Mouse (Mus musculus) heart, embryonic 10.5 days (tissue): ENCODE results near the gene Pdzk1ip1. TPM values are rescaled to one million over a fixed set of nuclear protein-coding genes. Genes with fewer than 3 reads are reported as not detected.
A peak's percentile ranks its signal among the peaks of the same experiment; 100 is the strongest.

Experiments used
- DNase-seq: peaks from one replicate; pipeline ENCODE4 v3.0.0-alpha.2; 2017; ENCODE audit warnings: low spot score
- H3K27ac ChIP-seq: fragments of 300-500 bp; sonication (generic); 2 replicates; pipeline ENCODE4 v1.5.1; 2016; ENCODE audit warnings: mild to moderate bottlenecking
- H3K27me3 ChIP-seq: fragments of 300-500 bp; sonication (generic); 2 replicates; pipeline ENCODE4 v1.6.1; 2016; ENCODE audit warnings: mild to moderate bottlenecking; ENCODE audit not compliant: poor library complexity, insufficient read depth, severe bottlenecking
- H3K36me3 ChIP-seq: fragments of 300-500 bp; sonication (generic); 2 replicates; pipeline ENCODE4 v1.6.1; 2016; ENCODE audit warnings: mild to moderate bottlenecking, moderate library complexity
- H3K4me1 ChIP-seq: fragments of 300-500 bp; sonication (generic); 2 replicates; pipeline ENCODE4 v1.6.1; 2016; ENCODE audit warnings: mild to moderate bottlenecking
- H3K4me3 ChIP-seq: fragments of 300-500 bp; sonication (generic); 2 replicates; pipeline ENCODE4 v1.5.1; 2016; ENCODE audit warnings: mild to moderate bottlenecking, moderate library complexity
- H3K9me3 ChIP-seq: fragments of 300-500 bp; sonication (generic); 2 replicates; pipeline ENCODE4 v1.6.1; 2016; ENCODE audit warnings: mild to moderate bottlenecking, moderate library complexity
- WGBS: fragments of 180-500 bp; shearing (Covaris S2); methylation state at CpG from one replicate; pipeline ENCODE4 v1.1.7; 2016; 5-methylcytosine and 5-hydroxymethylcytosine counted together
- polyA plus RNA-seq: library from polyadenylated mRNA; unstranded; fragments of >200 nt; fragmentation: Nextera tagmentation; extraction: Ambion mirVana; gene quantifications from 2 replicates; pipeline ENCODE4 v1.2.1, GENCODE M21; 2016

The Pdzk1ip1 gene
- polyA plus RNA-seq, 1 experiment from 2014 or later = 19.5 TPM

DNA sequence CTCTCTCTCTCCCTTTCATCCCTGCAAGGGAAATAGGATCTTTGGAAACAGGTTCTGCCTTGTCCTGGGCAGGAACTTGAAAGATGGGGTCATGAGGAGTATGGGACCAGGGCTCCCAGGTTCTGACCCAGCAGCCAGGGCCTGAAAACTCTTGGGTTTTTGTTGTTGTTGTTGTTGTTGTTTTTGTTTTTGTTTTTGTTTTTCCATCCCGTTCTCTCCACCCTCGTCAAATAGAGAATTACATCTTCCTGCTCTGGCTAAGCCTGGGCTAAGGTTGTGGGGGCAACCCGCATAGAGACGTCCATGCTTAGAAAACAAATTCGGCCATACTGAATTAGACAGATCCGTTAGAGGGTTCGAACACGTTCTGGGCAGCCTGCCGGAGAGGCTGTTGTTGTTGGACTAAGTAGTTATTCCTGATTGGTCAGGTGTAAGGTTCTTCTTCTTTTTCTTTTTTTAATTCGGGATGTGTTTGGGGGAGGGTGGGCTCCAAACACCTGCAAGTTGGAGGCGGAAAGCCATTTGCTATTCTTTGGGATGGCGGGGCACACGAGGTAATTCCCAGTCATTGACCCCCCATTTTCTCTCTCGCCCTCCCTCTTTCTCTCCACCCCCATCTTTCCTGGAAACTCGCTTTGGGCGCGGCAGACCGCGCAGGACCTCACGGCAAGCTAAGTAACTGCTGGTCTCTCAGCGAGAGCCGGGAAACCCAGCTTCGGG, 29.5 kb upstream of the Pdzk1ip1 start:
- Histone ChIP-seq H3K4me3 (peak overlapping the region; percentile 60), H3K4me1 (peaks cover 25% of the 10 kb centered on the region), H3K9me3 (no peaks in the 10 kb centered on the region), H3K27ac (peak overlapping the region; percentile 91), H3K36me3 (no peaks in the 10 kb centered on the region), H3K27me3 (peaks cover 95% of the 10 kb centered on the region)
- 2% methylated on average over 23 of the region's 23 CpGs for WGBS
- DNase-seq = no peak

DNA sequence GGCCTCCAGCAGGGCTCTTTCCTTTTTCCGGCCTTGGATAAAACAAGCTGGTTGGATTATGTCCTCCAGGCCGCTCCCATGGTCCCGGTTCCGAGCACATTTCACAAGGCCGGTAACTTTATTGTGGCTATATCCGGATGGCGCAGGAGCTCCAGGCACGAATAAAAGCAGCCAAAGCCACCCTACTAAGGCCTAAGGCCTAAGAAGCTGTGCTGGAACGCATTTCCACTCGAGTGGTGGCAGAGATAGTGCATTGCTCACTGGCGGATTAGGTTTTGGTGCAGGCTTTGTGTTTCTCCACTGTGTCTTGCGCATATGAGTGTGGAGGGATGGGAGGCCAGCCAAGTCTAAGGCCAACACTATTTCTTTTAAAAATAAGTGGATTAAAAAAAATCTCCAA, 28.6 kb upstream of the Pdzk1ip1 start:
- Histone ChIP-seq H3K4me1 (peaks cover 25% of the 10 kb centered on the region), H3K36me3 (peaks cover 3% of the 10 kb centered on the region; the same call in 1 of the 2 replicates), H3K27ac (peak overlapping the region; percentile 91), H3K27me3 (peaks cover 95% of the 10 kb centered on the region), H3K4me3 (peak overlapping the region; percentile 60), H3K9me3 (no peaks in the 10 kb centered on the region)
- 2% methylated on average over 12 of the region's 12 CpGs for WGBS
- no peak for DNase-seq

DNA sequence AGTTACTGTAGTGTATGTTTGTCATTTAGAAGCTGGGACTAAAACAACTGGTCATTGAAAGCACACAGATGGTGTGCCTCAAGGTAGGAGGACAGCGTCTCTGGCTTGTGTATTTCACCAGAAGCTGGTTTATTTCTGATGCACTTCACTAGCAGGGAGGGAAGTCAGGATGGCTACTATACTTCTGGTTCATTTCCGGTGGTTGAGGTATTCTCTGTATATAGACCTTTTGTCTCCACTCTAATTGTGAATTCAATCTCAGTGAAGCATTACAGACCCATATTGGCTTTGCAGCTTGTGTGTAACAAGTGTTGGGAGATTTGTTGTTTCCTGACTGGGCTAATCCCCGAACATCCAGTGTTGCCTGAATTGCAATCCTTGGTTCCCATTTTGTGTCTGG, 27.8 kb upstream of the Pdzk1ip1 start:
- peaks cover 95% of the 10 kb centered on the region for H3K27me3 ChIP-seq
- WGBS = 13% methylated on average over 3 of the region's 3 CpGs
- peak overlapping the region; percentile 60 for H3K4me3 ChIP-seq
- DNase-seq = no peak
- no peaks in the 10 kb centered on the region for H3K9me3 ChIP-seq
- peaks cover 25% of the 10 kb centered on the region for H3K4me1 ChIP-seq
- H3K36me3 ChIP-seq = peaks cover 3% of the 10 kb centered on the region; the same call in 1 of the 2 replicates
- H3K27ac ChIP-seq = peak overlapping the region; percentile 91; the same call in 1 of the 2 replicates

DNA sequence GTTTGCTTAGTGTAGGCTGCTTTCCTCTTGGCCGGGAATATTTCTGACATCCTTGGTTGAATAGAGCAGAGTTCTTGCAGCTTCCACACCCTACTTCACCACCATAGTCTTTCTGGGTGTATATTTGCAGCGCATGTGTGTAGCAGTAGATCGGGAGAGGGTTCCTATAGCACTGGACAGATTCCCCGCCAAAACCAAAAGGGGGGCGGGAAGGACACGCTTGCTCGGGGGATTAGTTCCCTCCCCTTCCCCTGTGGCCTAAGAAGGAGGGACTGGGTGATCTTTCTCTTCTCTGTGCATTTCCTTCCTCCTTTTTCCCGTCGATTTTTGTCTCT, 26.0 kb upstream of the Pdzk1ip1 start:
- peaks cover 10% of the 10 kb centered on the region; the same call in 1 of the 2 replicates for H3K36me3 ChIP-seq
- DNase-seq = no peak
- H3K4me1 ChIP-seq = peaks cover 16% of the 10 kb centered on the region
- H3K27ac ChIP-seq = peak overlapping the region; percentile 78
- peak overlapping the region; percentile 74 for H3K4me3 ChIP-seq
- H3K27me3 ChIP-seq = peaks cover 97% of the 10 kb centered on the region
- no peaks in the 10 kb centered on the region for H3K9me3 ChIP-seq
- 2% methylated on average over 9 of the region's 9 CpGs for WGBS

DNA sequence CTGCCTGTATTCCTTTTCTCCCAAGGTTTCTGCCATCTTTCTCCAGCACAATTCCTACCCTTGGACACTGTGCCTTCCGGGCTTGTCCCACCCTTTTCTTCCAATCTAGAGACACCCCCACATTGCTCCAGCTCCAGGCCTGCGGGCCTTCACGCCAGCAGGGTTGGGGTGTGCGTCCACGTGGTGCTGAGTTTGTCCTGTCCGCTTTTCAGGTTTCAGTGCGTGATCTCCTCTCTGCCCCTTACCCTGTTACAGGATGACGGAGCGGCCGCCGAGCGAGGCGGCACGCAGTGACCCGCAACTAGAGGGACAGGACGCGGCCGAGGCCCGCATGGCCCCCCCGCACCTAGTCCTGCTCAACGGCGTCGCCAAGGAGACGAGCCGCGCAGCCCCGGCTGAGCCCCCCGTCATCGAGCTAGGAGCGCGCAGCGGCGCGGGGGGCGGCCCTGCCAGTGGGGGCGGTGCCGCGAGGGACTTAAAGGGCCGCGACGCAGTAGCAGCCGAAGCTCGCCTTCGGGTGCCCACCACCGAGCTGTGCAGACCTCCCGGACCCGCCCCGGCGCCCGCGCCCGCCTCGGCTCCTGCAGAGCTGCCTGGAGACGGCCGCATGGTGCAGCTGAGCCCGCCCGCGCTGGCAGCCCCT, 25.5 kb upstream of the Pdzk1ip1 start:
- peak overlapping the region; percentile 78 for H3K27ac ChIP-seq

DNA sequence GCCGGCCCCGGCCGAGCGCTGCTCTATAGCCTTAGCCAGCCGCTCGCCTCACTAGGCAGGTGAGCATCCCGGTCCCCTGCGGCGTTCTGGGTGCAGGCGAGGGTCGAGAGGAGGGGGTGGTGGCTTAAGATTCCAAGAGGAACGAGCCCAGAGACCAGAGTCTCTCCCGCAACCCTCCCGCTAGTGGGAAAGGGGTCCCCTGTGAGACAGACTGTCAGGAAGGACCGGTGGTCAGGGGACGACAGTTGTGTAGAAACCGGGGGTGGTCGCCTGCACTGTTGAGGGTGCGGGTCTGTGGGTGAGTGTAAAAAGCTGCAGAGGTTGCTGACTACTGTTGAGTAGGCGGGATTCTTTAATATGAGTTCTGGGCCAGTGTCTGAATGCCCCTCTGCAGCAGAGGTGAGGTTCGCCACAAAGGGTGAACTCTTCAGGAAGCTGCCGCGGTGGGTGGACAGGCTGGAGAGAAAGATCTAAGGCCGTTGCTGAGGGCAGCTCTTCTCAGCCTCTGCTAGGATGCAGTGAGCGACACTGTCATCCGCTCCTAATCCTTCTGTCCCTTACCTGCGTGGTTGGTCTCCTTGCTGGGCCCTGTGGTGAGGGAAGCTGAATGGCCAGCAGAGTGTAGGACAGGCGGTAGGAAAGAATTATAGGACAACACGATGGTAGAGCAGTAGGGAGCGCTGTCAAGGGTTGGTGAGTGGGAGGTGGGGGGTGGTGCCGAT, 24.8 kb upstream of the Pdzk1ip1 start:
- 2% methylated on average over 31 of the region's 31 CpGs for WGBS
- no peak for DNase-seq
- Histone ChIP-seq H3K36me3 (peaks cover 16% of the 10 kb centered on the region; the same call in 1 of the 2 replicates), H3K27me3 (peaks cover 100% of the 10 kb centered on the region), H3K4me1 (peaks cover 16% of the 10 kb centered on the region), H3K9me3 (no peaks in the 10 kb centered on the region), H3K27ac (peak overlapping the region; percentile 78), H3K4me3 (peak overlapping the region; percentile 74)

More for the DNA sequence above, 25.5 kb upstream of the Pdzk1ip1 start:
- Histone ChIP-seq H3K36me3 (peaks cover 10% of the 10 kb centered on the region; the same call in 1 of the 2 replicates), H3K4me3 (peak overlapping the region; percentile 74), H3K4me1 (peaks cover 16% of the 10 kb centered on the region), H3K9me3 (no peaks in the 10 kb centered on the region), H3K27me3 (peaks cover 97% of the 10 kb centered on the region)
- no peak for DNase-seq
- under 1% methylated on average over 57 of the region's 58 CpGs for WGBS

DNA sequence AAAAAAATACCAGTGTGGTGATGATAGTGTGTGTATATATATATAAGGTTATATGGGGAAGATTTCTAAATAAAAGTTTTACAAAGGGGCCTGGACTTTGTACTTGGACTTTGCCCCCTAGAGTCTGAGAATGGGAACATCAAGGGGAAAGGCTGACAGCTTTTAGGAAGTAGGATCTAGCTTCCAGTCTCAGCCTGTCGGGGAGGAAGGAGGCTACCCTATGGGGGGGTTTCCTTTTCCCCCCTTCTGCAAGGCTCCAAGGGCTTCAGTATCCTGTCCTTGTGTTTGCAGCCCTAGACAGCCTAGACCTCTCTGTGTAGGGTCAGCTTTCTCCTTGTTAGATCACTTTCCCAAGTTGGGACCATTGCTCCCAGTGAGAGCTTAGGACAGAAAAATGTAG, 16.8 kb upstream of the Pdzk1ip1 start:
- Histone ChIP-seq H3K4me1 (peaks cover 7% of the 10 kb centered on the region; the same call in 1 of the 2 replicates), H3K36me3 (peaks cover 10% of the 10 kb centered on the region; the same call in 1 of the 2 replicates), H3K27me3 (peaks cover 64% of the 10 kb centered on the region), H3K9me3 (no peaks in the 10 kb centered on the region), H3K4me3 (no peak overlapping the region), H3K27ac (no peak overlapping the region)
- 12% methylated on average over 1 of the region's 1 CpGs for WGBS
- DNase-seq = no peak

DNA sequence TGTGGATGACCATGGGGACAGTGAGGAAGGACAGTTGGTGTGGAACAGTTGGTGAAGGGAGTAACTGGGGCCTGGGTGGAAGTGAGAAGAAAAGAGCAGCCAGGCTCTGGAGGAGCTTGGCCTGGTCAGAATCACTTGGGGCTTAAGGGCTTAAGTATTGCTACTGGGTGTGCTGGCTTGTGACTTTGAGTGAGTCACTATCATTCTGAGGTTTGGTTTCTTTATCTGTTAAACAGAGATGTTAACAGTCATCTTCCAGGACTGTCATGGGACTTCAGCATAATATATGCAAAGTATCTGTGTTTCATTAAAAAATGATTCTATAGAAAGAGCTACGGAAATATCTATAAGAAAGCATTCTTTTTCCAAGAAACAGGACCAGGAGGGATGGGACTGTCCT, 13.7 kb upstream of the Pdzk1ip1 start:
- no peak overlapping the region for H3K4me3 ChIP-seq
- H3K27me3 ChIP-seq = peaks cover 52% of the 10 kb centered on the region
- H3K9me3 ChIP-seq = no peaks in the 10 kb centered on the region
- H3K36me3 ChIP-seq = no peaks in the 10 kb centered on the region
- DNase-seq = no peak
- H3K4me1 ChIP-seq = peaks cover 18% of the 10 kb centered on the region
- H3K27ac ChIP-seq = peak overlapping the region; percentile 13; the same call in 1 of the 2 replicates
- 83% methylated on average over 1 of the region's 1 CpGs for WGBS

DNA sequence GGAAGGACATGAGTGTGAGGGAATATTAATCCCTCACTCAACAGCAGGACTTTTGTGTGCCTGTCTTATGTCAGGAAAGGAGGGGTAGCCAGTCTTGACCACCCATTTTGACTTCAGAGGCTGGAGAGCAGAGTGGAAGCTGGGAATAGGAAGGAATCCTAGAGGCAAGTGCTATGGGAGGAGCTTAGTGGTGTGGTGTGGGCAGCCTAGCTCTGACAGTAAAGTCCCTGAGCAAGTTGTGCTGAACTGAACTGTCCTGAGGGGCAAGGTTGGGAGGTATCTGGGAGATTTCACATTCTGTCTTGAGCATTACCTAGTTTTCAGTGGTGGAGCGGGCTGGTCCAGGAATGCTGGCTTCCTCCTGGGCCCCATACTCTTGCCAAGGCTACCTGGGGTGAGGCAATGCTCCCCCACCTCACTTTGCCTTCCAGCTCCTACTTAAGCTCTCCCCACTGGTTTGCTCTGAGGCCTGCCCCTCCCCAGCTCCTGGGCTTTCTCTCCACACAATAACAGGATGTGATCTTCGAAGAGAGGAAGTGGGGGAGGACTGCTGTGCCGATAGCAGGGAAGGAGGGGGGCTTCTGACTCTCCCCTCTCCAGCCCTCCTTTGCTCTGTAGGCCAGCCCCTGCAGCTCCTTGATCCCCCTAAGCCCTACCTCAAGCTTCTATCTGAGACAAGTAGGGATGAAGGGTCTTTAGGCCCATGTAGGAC, 13.1 kb upstream of the Pdzk1ip1 start:
- no peak for DNase-seq
- WGBS = 41% methylated on average over 3 of the region's 3 CpGs
- Histone ChIP-seq H3K4me3 (no peak overlapping the region), H3K27me3 (peaks cover 52% of the 10 kb centered on the region), H3K4me1 (peaks cover 22% of the 10 kb centered on the region), H3K27ac (peak overlapping the region; percentile 60; the same call in 1 of the 2 replicates), H3K9me3 (no peaks in the 10 kb centered on the region), H3K36me3 (no peaks in the 10 kb centered on the region)

DNA sequence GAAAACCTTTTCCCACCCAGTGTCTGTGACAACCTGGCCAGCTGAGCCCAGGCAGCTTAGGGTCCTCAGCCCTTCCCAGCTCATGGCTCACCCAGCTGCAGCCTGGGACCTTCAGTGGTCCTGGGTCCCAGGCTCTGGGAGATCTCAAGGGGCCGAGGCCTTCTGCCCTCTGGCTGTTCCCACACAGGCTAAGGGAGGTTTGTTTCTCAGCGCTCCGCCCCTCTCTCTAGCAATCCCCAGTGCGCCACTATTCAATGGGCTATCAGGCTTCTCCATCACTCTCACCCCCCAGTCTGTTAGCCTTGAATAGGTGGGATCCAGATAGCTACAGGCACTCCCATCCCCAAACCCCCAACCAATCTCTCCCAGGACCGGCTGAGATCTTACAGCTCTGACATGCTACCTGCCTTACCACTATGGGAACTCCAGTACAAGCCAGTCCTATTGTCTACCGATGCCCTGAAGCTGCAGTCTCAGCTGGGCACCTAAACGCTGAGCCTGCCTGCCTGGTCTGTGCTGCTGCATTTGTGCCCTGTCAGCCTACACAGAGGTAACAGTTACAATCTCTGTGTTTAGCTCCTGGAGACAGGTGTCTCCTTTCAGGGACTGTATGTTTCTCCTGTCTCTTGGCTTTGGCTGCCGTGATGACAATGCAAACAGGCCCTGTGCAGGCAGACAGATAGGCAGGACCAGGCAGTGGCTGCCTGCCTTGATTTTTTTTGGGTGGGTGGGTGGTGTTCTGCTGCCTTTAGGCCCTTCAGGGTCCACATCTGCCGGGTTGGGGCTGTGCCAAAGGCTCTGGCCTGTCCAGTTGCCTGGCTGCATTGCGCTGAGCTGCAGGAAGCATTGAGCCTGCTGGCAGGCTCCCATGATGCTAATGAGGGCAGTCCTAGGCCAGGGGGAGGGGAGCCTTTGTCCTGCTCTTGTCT, 9.4 kb upstream of the Pdzk1ip1 start:
- WGBS = 30% methylated on average over 10 of the region's 10 CpGs
- peak overlapping the region; percentile 70 for H3K27ac ChIP-seq
- no peak for DNase-seq
- no peaks in the 10 kb centered on the region for H3K9me3 ChIP-seq
- peaks cover 58% of the 10 kb centered on the region for H3K27me3 ChIP-seq
- no peaks in the 10 kb centered on the region for H3K36me3 ChIP-seq
- peaks cover 22% of the 10 kb centered on the region for H3K4me1 ChIP-seq
- H3K4me3 ChIP-seq = 0 out of 2 replicates have a peak overlapping the region, but pooled peaks have one; percentile 18

DNA sequence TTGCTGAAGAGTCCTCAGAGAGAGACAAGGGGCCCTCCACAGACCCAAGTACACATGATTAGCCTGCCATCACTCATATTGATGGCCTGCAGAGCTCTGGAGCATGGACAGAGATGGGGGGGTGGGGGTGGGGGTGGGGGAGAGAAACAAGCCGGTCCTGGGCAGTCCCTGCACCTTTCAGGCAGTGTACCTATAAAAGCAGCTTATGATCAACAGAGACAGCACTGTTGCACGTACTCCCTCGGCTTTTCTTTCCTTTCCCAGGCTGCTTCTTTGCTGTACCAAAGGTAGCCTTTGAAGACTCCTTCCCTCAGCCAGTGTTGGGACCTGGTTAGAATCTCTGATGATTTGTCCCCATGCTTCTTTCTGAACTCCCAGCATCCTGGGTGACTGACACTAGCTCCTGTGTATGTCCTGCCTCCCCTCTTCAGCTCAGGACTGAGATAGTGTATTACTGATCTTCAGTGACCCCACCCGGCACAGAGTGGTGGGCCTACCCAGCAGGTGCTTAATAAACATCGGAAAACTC, 8.6 kb upstream of the Pdzk1ip1 start:
- Histone ChIP-seq H3K9me3 (no peaks in the 10 kb centered on the region), H3K4me3 (0 out of 2 replicates have a peak overlapping the region, but pooled peaks have one; percentile 18), H3K4me1 (peaks cover 22% of the 10 kb centered on the region), H3K27me3 (peaks cover 58% of the 10 kb centered on the region), H3K27ac (peak overlapping the region; percentile 70), H3K36me3 (no peaks in the 10 kb centered on the region)
- 26% methylated on average over 5 of the region's 5 CpGs for WGBS
- DNase-seq = no peak
